25 mouse cellular contexts compared by ENCODE assay signal in the genomic region with DNA sequence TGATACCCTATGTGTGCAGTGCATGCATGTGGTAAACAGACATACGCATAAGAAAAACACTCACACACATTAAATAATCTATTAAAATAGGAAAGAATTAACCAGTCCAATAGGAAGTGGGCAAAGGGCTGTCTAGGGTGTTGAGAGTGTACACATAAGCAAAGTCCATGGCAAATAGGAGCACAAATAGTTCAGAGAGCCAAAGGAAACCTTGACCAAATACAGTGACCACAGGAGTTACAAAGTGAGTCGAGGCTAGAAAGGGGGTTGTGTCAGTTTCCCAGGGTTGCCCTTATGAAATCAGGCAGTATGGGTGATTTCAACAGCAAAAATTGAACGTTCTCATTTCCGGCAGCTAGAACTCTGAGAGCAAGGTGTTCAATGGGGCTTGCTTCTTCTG. TPM values are rescaled to one million over a fixed set of nuclear protein-coding genes. Genes with fewer than 3 reads are reported as not detected.
A peak's percentile ranks its signal among the peaks of the same experiment; 100 is the strongest.
DNase-seq lines count a peak whose midpoint lies in the region; ATAC-seq and TF ChIP-seq lines count a peak whose summit lies in the region.
"Had no signal": no experiment of that assay in that cellular context is flagged by ENCODE, and none has a peak within 500 bp of the region (broad histone marks: within the 10 kb centered on the region; RNA-seq: fewer than 3 reads in every experiment).

No protein-coding gene starts in this region.

- TF ChIP-seq CTCF in liver, adult 2 months (IDR thresholded peaks at IDR 0.05; ENCODE audit: low read depth, low read length): no peak

- H3K4me2 ChIP-seq in liver, embryonic 12.5 days: no peak overlapping the region

- H3K27ac ChIP-seq in liver, adult 2 months (replicated peaks; ENCODE audit: insufficient read depth, low read depth, low read length): peak overlapping the region; percentile 90
- no peak overlapping the region for H3K27ac ChIP-seq in liver, embryonic 12.5 days

- H3K27me3 ChIP-seq in liver, adult 2 months (ENCODE audit: control insufficient read depth, insufficient read depth, low read length): no peaks in the 10 kb centered on the region
- no peaks in the 10 kb centered on the region for H3K27me3 ChIP-seq in liver, embryonic 12.5 days (replicated peaks)
- H3K27me3 ChIP-seq: Patski had no signal

- H3K4me1 ChIP-seq in liver, adult 2 months (ENCODE audit: control insufficient read depth, insufficient read depth, low read length): peaks cover 9% of the 10 kb centered on the region
- no peaks in the 10 kb centered on the region for H3K4me1 ChIP-seq in liver, embryonic 12.5 days

- H3K9me3 ChIP-seq in liver, embryonic 12.5 days (replicated peaks): no peaks in the 10 kb centered on the region
- H3K9me3 ChIP-seq: G1E had no signal

- H3K4me3 ChIP-seq in liver, adult 2 months (ENCODE audit: insufficient read depth, low read depth, low read length): no peak overlapping the region
- H3K4me3 ChIP-seq in liver, embryonic 12.5 days: no peak overlapping the region

- no peak overlapping the region for H3K9ac ChIP-seq in liver, adult 2 months (ENCODE audit: low read depth, low read length)
- no peak overlapping the region for H3K9ac ChIP-seq in liver, embryonic 12.5 days

- peak; percentile 48 for DNase-seq in heart, adult 11 months
- no peak for DNase-seq in heart, postnatal 4 days
- peak; percentile 92 for DNase-seq in liver, adult 2 months (ENCODE audit: extremely low read depth, low read depth, low spot score)
- DNase-seq: adrenal gland, adult 2 months; adrenal gland, adult 8-10 months; adrenal gland, postnatal 10 days; adrenal gland, postnatal 14 days; adrenal gland, postnatal 25 days; adrenal gland, postnatal 36 days; B cell, adult 2 months; cerebellum, adult 11 months; cerebellum, adult 11-12 months; cerebellum, adult 18-20 months had no signal

- no peak for ATAC-seq in liver, embryonic 12.5 days
- ATAC-seq: activated CD4-positive, CD25-positive, alpha-beta regulatory T cell, adult 4 months; CD4-positive, CD25-positive, alpha-beta regulatory T cell, adult 4 months; Patski had no signal

- H3K36me3 ChIP-seq in liver, adult 2 months (ENCODE audit: control insufficient read depth, insufficient read depth, low read length): no peaks in the 10 kb centered on the region
- no peaks in the 10 kb centered on the region for H3K36me3 ChIP-seq in liver, embryonic 12.5 days
- H3K36me3 ChIP-seq: G1E had no signal

- no peaks in the 10 kb centered on the region for H3K79me2 ChIP-seq in liver, adult 2 months (ENCODE audit: control insufficient read depth, insufficient read depth, low read length)

- no peak for TF ChIP-seq POLR2A in liver, adult 2 months (IDR thresholded peaks at IDR 0.05; ENCODE audit: extremely low read depth, insufficient read depth, low read length)

- 23% methylated on average over 4 of the region's 4 CpGs for WGBS in liver, adult 2 months
- 65% methylated on average over 4 of the region's 4 CpGs for WGBS in liver, embryonic 12.5 days (ENCODE audit: insufficient replicate concordance)

RNA-seq across cellular contexts. Expression of a gene that starts 23.8 kb away (rescaled TPM):
- total RNA-seq in heart, postnatal 4 days (2021): not detected
- total RNA-seq in liver, adult 2 months (2014; rRNA removed): 5.9 and 7.9 TPM in 2 replicates
- polyA plus RNA-seq in liver, adult 2 months (2012; rRNA removed): 0.20 and 0.40 TPM in 2 replicates
- polyA plus RNA-seq in liver, embryonic 12.5 days (2016; fragmentation: Nextera tagmentation; extraction: Ambion mirVana): not detected in 2 replicates
- total RNA-seq: adrenal gland, adult 18-20 months; adrenal gland, adult 2 months; adrenal gland, adult 8-10 months; adrenal gland, postnatal 10 days; adrenal gland, postnatal 14 days; adrenal gland, postnatal 25 days; adrenal gland, postnatal 36 days; adrenal gland, postnatal 4 days; CH12.LX; ES-E14; G1E; MEL had no signal
- polyA plus RNA-seq: activated CD4-positive, CD25-positive, alpha-beta regulatory T cell, adult 4 months; adrenal gland, adult 2 months; brain, embryonic 14.5 days; C2C12; CD4-positive, CD25-positive, alpha-beta regulatory T cell, adult 4 months; G1E; Patski had no signal

RNA-seq across cellular contexts. Expression of a gene that starts 56.4 kb away (rescaled TPM):
- total RNA-seq in heart, postnatal 4 days (2021): 1 to 10 TPM; 7.8 to 8.3 TPM
- total RNA-seq in liver, adult 2 months (2014; rRNA removed): 0.27 and 0.37 TPM in 2 replicates
- polyA plus RNA-seq in liver, adult 2 months (2012; rRNA removed): 0.05 and 0.06 TPM in 2 replicates
- polyA plus RNA-seq in liver, embryonic 12.5 days (2016; fragmentation: Nextera tagmentation; extraction: Ambion mirVana): 0.82 and 1.2 TPM in 2 replicates
- total RNA-seq: CH12.LX, MEL had no signal
- polyA plus RNA-seq: activated CD4-positive, CD25-positive, alpha-beta regulatory T cell, adult 4 months; G1E had no signal
